Mouse (Mus musculus): ENCODE data around the gene Pwp2.

DNA sequence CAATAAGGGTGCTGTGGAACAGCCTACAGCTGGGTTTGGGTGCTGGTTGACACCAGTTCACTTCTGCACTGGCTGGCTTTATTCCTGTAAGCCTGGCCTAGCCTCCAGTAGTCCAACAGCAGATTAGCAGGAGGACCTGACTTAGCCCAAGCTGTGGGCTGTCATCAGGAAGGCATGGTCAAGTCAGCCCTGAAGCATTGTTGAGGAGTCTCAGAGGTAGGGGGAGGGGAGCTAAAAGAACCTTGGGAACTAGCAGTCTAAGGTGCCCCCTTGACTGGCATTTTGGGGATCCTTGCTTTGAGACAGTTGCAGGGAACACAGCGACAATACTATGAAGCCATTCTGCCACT lies 44.7 kb downstream of the Pwp2 start:
- TF ChIP-seq CTCF (IDR thresholded peaks at IDR 0.05; ENCODE audit: low read depth, low read length) (no peak), GATA1 (IDR thresholded peaks at IDR 0.05; ENCODE audit: borderline replicate concordance, low read length) (no peak), POLR2AphosphoS5 (IDR thresholded peaks at IDR 0.05; ENCODE audit: insufficient replicate concordance, low read depth, low read length) (no peak), TAL1 (conservative IDR thresholded peaks at IDR 0.05; ENCODE audit: low read depth, low read length) (no peak)
